Mouse (Mus musculus) urinary bladder, postnatal 0 days (tissue): ENCODE measurements around the gene Eif2s3y. TPM values are rescaled to one million over a fixed set of nuclear protein-coding genes. Genes with fewer than 3 reads are reported as not detected.

Experiments used
- microRNA-seq: library from miRNA; unstranded; fragments of <30 nt; microRNA quantifications from one replicate; pipeline ENCODE4, GENCODE M21; 2016
- polyA plus RNA-seq: library from polyadenylated mRNA; unstranded; fragments of >200 nt; fragmentation: Nextera tagmentation; extraction: Ambion mirVana; gene quantifications from 2 replicates; pipeline ENCODE4 v1.2.1, GENCODE M21; 2015

Gene Eif2s3y
- polyA plus RNA-seq: 56.5 and 62.9 TPM in 2 replicates

DNA sequence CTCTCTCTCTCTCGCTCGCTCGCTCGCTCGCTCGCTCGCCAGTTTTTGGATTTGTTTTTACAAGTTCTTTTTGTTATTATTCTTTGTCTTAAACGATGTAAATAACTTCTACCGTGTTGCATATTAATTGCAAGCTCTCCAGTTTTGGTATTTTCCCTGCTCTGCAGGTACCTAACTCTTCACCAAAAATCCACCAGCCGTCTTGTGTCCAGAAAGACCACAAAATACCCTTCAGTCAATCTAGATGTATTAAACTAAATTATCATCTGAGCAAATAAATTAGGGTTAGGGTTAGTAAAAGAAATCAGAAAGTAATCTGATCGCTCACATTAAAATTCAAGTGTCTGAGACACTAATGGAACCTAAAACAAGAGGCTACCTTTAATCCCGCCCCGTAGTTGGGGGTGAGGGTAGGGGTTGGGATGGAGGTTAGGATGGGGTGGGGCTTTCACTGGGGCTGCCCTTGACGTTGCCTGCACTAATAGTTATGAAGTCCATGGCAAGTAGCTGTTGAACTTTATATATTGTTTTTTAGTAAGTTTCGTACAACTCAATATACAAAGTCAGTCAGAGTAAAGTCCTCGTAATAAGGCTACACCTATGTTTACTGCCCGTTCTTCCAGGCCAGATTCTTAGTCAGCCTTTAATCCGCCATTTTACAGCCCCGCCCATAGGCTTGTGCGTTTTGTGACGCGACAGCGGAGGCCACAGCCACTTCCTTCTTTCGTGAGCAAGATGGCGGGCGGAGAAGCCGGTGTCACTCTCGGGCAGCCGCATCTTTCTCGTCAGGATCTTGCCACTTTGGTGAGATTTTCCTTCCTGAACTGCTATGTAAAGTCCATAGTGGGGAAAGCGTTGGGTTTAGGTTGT, at the start of gene Eif2s3y:
TSS of gene Eif2s3y (plus strand) at position 662 of the 870 bp plus-strand sequence.

Small RNA genes lying within 50 kb of the gene (microRNA-seq; reads per million reads assigned to microRNA genes)
- gene Gm47281: not detected

Other genes starting within 250 kb of the Eif2s3y start
- not detected in 2 replicates for gene Zfy1, start 213.1 kb upstream of the Eif2s3y start, polyA plus RNA-seq
- gene Uba1y, start 191.9 kb upstream of the Eif2s3y start, polyA plus RNA-seq: not detected in 2 replicates
- 6.5 and 7.1 TPM in 2 replicates for gene Kdm5d, start 112.8 kb upstream of the Eif2s3y start, polyA plus RNA-seq
- 9.9 and 10.5 TPM in 2 replicates for gene Uty, start 235.2 kb downstream of the Eif2s3y start, polyA plus RNA-seq